Mouse (Mus musculus) central nervous system, embryonic 11.5 days (tissue): ENCODE measurements around the gene Zpld1. TPM values are rescaled to one million over a fixed set of nuclear protein-coding genes. Genes with fewer than 3 reads are reported as not detected.

Experiments
- polyA plus RNA-seq: library from polyadenylated mRNA; depleted of rRNA; stranded (reverse); fragments of >200 nt; gene quantifications from 2 replicates; pipeline ENCODE4 v1.2.3, GENCODE M21; 2012; rRNA removed

Zpld1 gene
- polyA plus RNA-seq, result 0.17 and 0.70 TPM in 2 replicates

GRCm38 (mm10) chr16:55297886-55298285 lies at the start of gene Zpld1:
Gene Zpld1 (minus strand): TSS chr16:55297986.

